Mouse (Mus musculus) MEL (cell line): Measurements from ENCODE around the gene Tnfrsf1a. TPM values are rescaled to one million over a fixed set of nuclear protein-coding genes. Genes with fewer than 3 reads are reported as not detected.

Experiments
- DNase-seq: peaks from one replicate; pipeline ENCODE4 v3.0.0; 2011; ENCODE audit warnings: low read depth, low spot score
- H3K27ac ChIP-seq: 2 replicates; pipeline ENCODE4 v1.5.1; 2012; ENCODE audit warnings: low read depth, mild to moderate bottlenecking, control low read depth, low read length, moderate library complexity; ENCODE audit not compliant: control insufficient read depth
- H3K27me3 ChIP-seq, 2 experiments: fragments of 150-350 bp in 1 of 2; sonication (generic) in 1 of 2; 2 replicates each; pipeline ENCODE4 v1.6.1; 2012; ENCODE audit warnings: low read length in 2 of 2, mild to moderate bottlenecking in 2 of 2, improper control_type of control experiment in 1 of 2, moderate library complexity in 1 of 2; ENCODE audit not compliant: insufficient read depth in 2 of 2, control insufficient read depth in 1 of 2
- H3K36me3 ChIP-seq, 2 experiments: 2 replicates each; pipeline ENCODE4 v1.6.1; 2012 to 2014; ENCODE audit warnings: low read length in 2 of 2, improper control_type of control experiment in 1 of 2, inconsistent platforms in 1 of 2, mild to moderate bottlenecking in 1 of 2; ENCODE audit not compliant: insufficient read depth in 2 of 2, control insufficient read depth in 1 of 2
- H3K4me1 ChIP-seq, 2 experiments: fragments of 150-350 bp in 1 of 2; sonication (generic) in 1 of 2; 2 replicates each; pipeline ENCODE4 v1.6.1; 2012; ENCODE audit warnings: low read length in 2 of 2, improper control_type of control experiment in 1 of 2, mild to moderate bottlenecking in 1 of 2; ENCODE audit not compliant: insufficient read depth in 2 of 2, control insufficient read depth in 1 of 2
- H3K4me3 ChIP-seq, 2 experiments: fragments of 150-350 bp in 1 of 2; sonication (generic) in 1 of 2; 2 replicates each; pipeline ENCODE4 v1.5.1; 2012; ENCODE audit warnings: low read depth in 2 of 2, low read length in 2 of 2, mild to moderate bottlenecking in 2 of 2, moderate library complexity in 2 of 2, control low read depth in 1 of 2, improper control_type of control experiment in 1 of 2; ENCODE audit not compliant: control insufficient read depth in 1 of 2, insufficient read depth in 1 of 2
- H3K79me2 ChIP-seq: 2 replicates; pipeline ENCODE4 v1.6.1; 2012; ENCODE audit warnings: mild to moderate bottlenecking, low read length, moderate library complexity; ENCODE audit not compliant: control insufficient read depth, poor library complexity, insufficient read depth
- H3K9ac ChIP-seq: 2 replicates; pipeline ENCODE4 v1.6.1; 2012; ENCODE audit warnings: low read depth, mild to moderate bottlenecking, control low read depth, low read length, moderate library complexity; ENCODE audit not compliant: control insufficient read depth, poor library complexity, severe bottlenecking
- H3K9me3 ChIP-seq: fragments of 150-350 bp; sonication (generic); replicated peaks from 2 replicates; pipeline ENCODE4 v1.6.1; 2012; ENCODE audit warnings: mild to moderate bottlenecking, low read length, improper control_type of control experiment, moderate library complexity; ENCODE audit not compliant: insufficient read depth
- BHLHE40 ChIP-seq: IDR thresholded peaks from 2 replicates; pipeline ENCODE4 v1.6.1; 2012; ENCODE audit warnings: low read depth, mild to moderate bottlenecking, inconsistent platforms, low read length, improper control_type of control experiment, borderline replicate concordance
- CTCF ChIP-seq, 3 experiments: IDR thresholded peaks in 2 of 3; conservative IDR thresholded peaks in 1 of 3; 2 replicates each; pipeline ENCODE4 v1.5.1; 2011 to 2012; ENCODE audit warnings: low read length in 3 of 3, low read depth in 2 of 3, mild to moderate bottlenecking in 2 of 3, improper control_type of control experiment in 1 of 3, inconsistent platforms in 1 of 3, mixed read lengths in 1 of 3, moderate library complexity in 1 of 3; ENCODE audit not compliant: control insufficient read depth in 1 of 3, insufficient read depth in 1 of 3, poor library complexity in 1 of 3, severe bottlenecking in 1 of 3
- E2F4 ChIP-seq: IDR thresholded peaks from 2 replicates; pipeline ENCODE4 v1.6.1; 2011; ENCODE audit warnings: low read depth, low read length, improper control_type of control experiment, borderline replicate concordance
- EP300 ChIP-seq, 2 experiments: IDR thresholded peaks; 2 replicates each; pipeline ENCODE4 v1.6.1; 2011; ENCODE audit warnings: improper control_type of control experiment in 2 of 2, low read length in 2 of 2, low read depth in 1 of 2, mild to moderate bottlenecking in 1 of 2
- GABPA ChIP-seq: IDR thresholded peaks from 2 replicates; pipeline ENCODE4 v1.6.1; 2012; ENCODE audit warnings: low read depth, mild to moderate bottlenecking, inconsistent platforms, low read length, improper control_type of control experiment, moderate library complexity
- MAFK ChIP-seq: IDR thresholded peaks from 2 replicates; pipeline ENCODE4 v1.6.1; 2011; ENCODE audit warnings: low read depth, mild to moderate bottlenecking, low read length, improper control_type of control experiment, borderline replicate concordance
- MAX ChIP-seq: IDR thresholded peaks from 2 replicates; pipeline ENCODE4 v1.6.1; 2011; ENCODE audit warnings: low read length, improper control_type of control experiment
- MAZ ChIP-seq: IDR thresholded peaks from 2 replicates; pipeline ENCODE4 v1.6.1; 2012; ENCODE audit warnings: low read depth, mild to moderate bottlenecking, inconsistent platforms, low read length, improper control_type of control experiment
- MYC ChIP-seq: IDR thresholded peaks from 2 replicates; pipeline ENCODE4 v1.6.1; 2011; ENCODE audit warnings: low read depth, mild to moderate bottlenecking, low read length, improper control_type of control experiment, moderate library complexity
- NRF1 ChIP-seq: IDR thresholded peaks from 2 replicates; pipeline ENCODE4 v1.6.1; 2014; ENCODE audit warnings: low read depth, mild to moderate bottlenecking, inconsistent platforms, low read length, improper control_type of control experiment, moderate library complexity; ENCODE audit not compliant: poor library complexity, insufficient read depth, severe bottlenecking
- POLR2AphosphoS2 ChIP-seq: IDR thresholded peaks from 2 replicates; pipeline ENCODE4 v1.6.1; 2011; ENCODE audit warnings: low read length, improper control_type of control experiment
- RAD21 ChIP-seq: IDR thresholded peaks from 2 replicates; pipeline ENCODE4 v1.6.1; 2011; ENCODE audit warnings: mild to moderate bottlenecking, low read depth, low read length, improper control_type of control experiment
- TAL1 ChIP-seq: IDR thresholded peaks from 2 replicates; pipeline ENCODE4 v1.6.1; 2012; ENCODE audit warnings: mild to moderate bottlenecking, inconsistent platforms, low read length, moderate library complexity, mixed read lengths
- TBP ChIP-seq: IDR thresholded peaks from 2 replicates; pipeline ENCODE4 v1.8.0; 2011; ENCODE audit warnings: low read depth, low read length, improper control_type of control experiment
- UBTF ChIP-seq: IDR thresholded peaks from 2 replicates; pipeline ENCODE4 v1.6.1; 2012; ENCODE audit warnings: low read depth, mild to moderate bottlenecking, inconsistent platforms, low read length, improper control_type of control experiment, moderate library complexity, borderline replicate concordance; ENCODE audit not compliant: insufficient read depth
- USF1 ChIP-seq: IDR thresholded peaks from 2 replicates; pipeline ENCODE4 v1.6.1; 2014; ENCODE audit warnings: low read depth, mild to moderate bottlenecking, inconsistent platforms, low read length, improper control_type of control experiment, moderate library complexity
- USF2 ChIP-seq, 2 experiments: IDR thresholded peaks; 2 replicates each; pipeline ENCODE4 v1.6.1; 2011 to 2012; ENCODE audit warnings: improper control_type of control experiment in 2 of 2, low read length in 2 of 2, borderline replicate concordance in 1 of 2, inconsistent platforms in 1 of 2, low read depth in 1 of 2, mild to moderate bottlenecking in 1 of 2; ENCODE audit not compliant: insufficient read depth in 1 of 2
- ZC3H11A ChIP-seq: IDR thresholded peaks from 2 replicates; pipeline ENCODE4 v1.6.1; 2012; ENCODE audit warnings: low read depth, mild to moderate bottlenecking, inconsistent platforms, low read length, improper control_type of control experiment
- polyA plus RNA-seq, 2 experiments: library from polyadenylated mRNA; stranded (reverse) in 1 of 2; unstranded in 1 of 2; fragments of >175 nt in 1 of 2; fragments of >200 nt in 1 of 2; gene quantifications; 2 replicates each; pipeline versions ENCODE4 v1.2.1 to v1.2.4; 2012; ENCODE audit warnings: low replicate concordance in 2 of 2, low read depth in 1 of 2; ENCODE audit not compliant: insufficient read length in 2 of 2, insufficient read depth in 1 of 2, missing spikeins in 1 of 2
- total RNA-seq: library from RNA; depleted of rRNA; stranded (reverse); fragments of 300-350 nt; gene quantifications from 2 replicates; pipeline ENCODE4 v1.2.3, GENCODE M21; 2012

Tnfrsf1a gene
- total and polyA plus RNA-seq, 3 experiments = 22.0 to 43.4 TPM; not detected in 1

GRCm38 (mm10) chr6:125407657-125408056, 58.5 kb downstream of the Tnfrsf1a start:
- Histone ChIP-seq H3K27ac (no peak overlapping the region), H3K36me3 (no peaks in the 10 kb centered on the region), H3K79me2 (no peaks in the 10 kb centered on the region), H3K4me1 (no peaks in the 10 kb centered on the region), H3K4me3 (no peak overlapping the region), H3K9me3 (no peaks in the 10 kb centered on the region), H3K9ac (no peak overlapping the region), H3K27me3 (peaks cover 0 to 6% of the 10 kb centered on the region in 2 experiments; a peak in 2 of 4 replicates)
- TF ChIP-seq CTCF (IDR thresholded peaks at IDR 0.05 in 2 of 3, conservative IDR thresholded peaks at IDR 0.05 in 1 of 3; ENCODE audit: control insufficient read depth in 1 of 3, insufficient read depth in 1 of 3, low read depth in 2 of 3, low read length in 3 of 3, poor library complexity in 1 of 3, severe bottlenecking in 1 of 3) (no peak), ZC3H11A (no peak), MAFK (no peak), USF1 (no peak), NRF1 (no peak), MAX (no peak), BHLHE40 (no peak), UBTF (no peak), TAL1 (no peak), E2F4 (no peak), MAZ (no peak), POLR2AphosphoS2 (no peak), TBP (no peak), MYC (no peak), EP300 (IDR thresholded peaks at IDR 0.05; ENCODE audit: low read depth in 1 of 2, low read length in 2 of 2) (no peak)
- DNase-seq = no peak

GRCm38 (mm10) chr6:125410551-125410950, 61.4 kb downstream of the Tnfrsf1a start:
- Histone ChIP-seq H3K4me1 (no peaks in the 10 kb centered on the region), H3K27me3 (peaks cover 0 to 6% of the 10 kb centered on the region in 2 experiments; a peak in 3 of 4 replicates)

More at GRCm38 (mm10) chr6:125410551-125410950, 61.4 kb downstream of the Tnfrsf1a start:
- no peak for DNase-seq
- no peak overlapping the region for H3K27ac ChIP-seq
- H3K79me2 ChIP-seq = no peaks in the 10 kb centered on the region
- H3K36me3 ChIP-seq = no peaks in the 10 kb centered on the region
- no peak overlapping the region for H3K9ac ChIP-seq
- no peaks in the 10 kb centered on the region for H3K9me3 ChIP-seq
- TF ChIP-seq MYC (no peak), RAD21 (no peak), GABPA (no peak), USF2 (IDR thresholded peaks at IDR 0.05; ENCODE audit: borderline replicate concordance in 1 of 2, insufficient read depth in 1 of 2, low read depth in 1 of 2, low read length in 2 of 2) (no peak)
- no peak overlapping the region for H3K4me3 ChIP-seq
